In the genomic region with DNA sequence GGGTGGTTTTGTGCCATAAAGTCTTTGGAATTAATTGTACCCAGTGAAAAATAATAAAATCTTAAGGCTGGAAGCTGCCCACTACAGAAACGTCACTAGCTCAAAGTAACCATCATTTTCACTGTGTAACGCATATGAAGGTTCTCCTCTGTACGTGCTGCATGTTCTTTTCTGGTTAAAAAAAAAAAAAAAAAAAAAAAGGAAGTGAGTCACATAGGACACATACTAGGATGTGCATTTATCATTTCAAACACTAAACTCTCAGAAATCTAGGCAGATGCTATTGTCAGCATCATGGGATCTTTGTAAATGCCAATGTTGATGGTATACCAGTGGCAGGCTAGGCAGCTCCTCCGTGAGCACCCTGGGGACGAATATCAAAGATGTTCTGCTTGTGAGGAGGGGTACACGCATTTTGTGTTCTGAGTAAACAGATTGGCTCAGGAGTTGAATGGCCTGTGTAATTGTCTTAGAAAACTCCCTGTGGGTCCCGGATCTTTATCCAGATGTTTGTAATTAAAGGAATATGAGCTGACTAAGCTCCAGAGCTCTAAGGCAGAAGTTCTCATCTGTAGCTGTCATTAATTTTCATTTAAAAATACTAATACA, we compare ENCODE assay signal across 23 mouse cellular contexts. TPM values are rescaled to one million over a fixed set of nuclear protein-coding genes. Genes with fewer than 3 reads are reported as not detected.
A peak's percentile ranks its signal among the peaks of the same experiment; 100 is the strongest.
DNase-seq lines count a peak whose midpoint lies in the region; ATAC-seq and TF ChIP-seq lines count a peak whose summit lies in the region.
"Had no signal": no experiment of that assay in that cellular context is flagged by ENCODE, and none has a peak within 500 bp of the region (broad histone marks: within the 10 kb centered on the region; RNA-seq: fewer than 3 reads in every experiment).

No protein-coding gene starts in this region.

- no peak overlapping the region for H3K27ac ChIP-seq in MEL (ENCODE audit: control insufficient read depth, low read depth, low read length)
- no peak overlapping the region for H3K27ac ChIP-seq in hindbrain, embryonic 16.5 days (ENCODE audit: low read depth, low read length)
- no peak overlapping the region for H3K27ac ChIP-seq in midbrain, postnatal 0 days (ENCODE audit: low read depth, low read length)
- no peak overlapping the region for H3K27ac ChIP-seq in heart, embryonic 11.5 days (ENCODE audit: low read depth, low read length)
- H3K27ac ChIP-seq: heart, embryonic 15.5 days; liver, embryonic 12.5 days had no signal

- H3K9me3 ChIP-seq in MEL (replicated peaks; ENCODE audit: insufficient read depth, low read length): no peaks in the 10 kb centered on the region
- no peaks in the 10 kb centered on the region for H3K9me3 ChIP-seq in hindbrain, embryonic 16.5 days (ENCODE audit: control insufficient read depth, low read length)
- H3K9me3 ChIP-seq in midbrain, postnatal 0 days (ENCODE audit: low read length): no peaks in the 10 kb centered on the region
- H3K9me3 ChIP-seq in heart, embryonic 11.5 days (replicated peaks; ENCODE audit: control insufficient read depth, low read length): no peaks in the 10 kb centered on the region
- H3K9me3 ChIP-seq: heart, embryonic 15.5 days; liver, embryonic 12.5 days had no signal

- peak; percentile 85 for ATAC-seq in hindbrain, embryonic 16.5 days
- ATAC-seq in midbrain, postnatal 0 days (ENCODE audit: low FRiP score): no peak
- ATAC-seq in heart, embryonic 11.5 days (replicated peaks; ENCODE audit: insufficient number of reproducible peaks, low FRiP score, low TSS enrichment): no peak
- ATAC-seq: liver, embryonic 12.5 days had no signal

- H3K36me3 ChIP-seq in MEL (ENCODE audit: control insufficient read depth in 1 of 2, insufficient read depth in 2 of 2, low read length in 2 of 2): peaks cover 0 to 23% of the 10 kb centered on the region in 2 experiments; a peak in 2 of 4 replicates
- H3K36me3 ChIP-seq in hindbrain, embryonic 16.5 days (ENCODE audit: control insufficient read depth, insufficient read depth, low read length): no peaks in the 10 kb centered on the region
- no peaks in the 10 kb centered on the region for H3K36me3 ChIP-seq in midbrain, postnatal 0 days (ENCODE audit: insufficient read depth, low read length)
- H3K36me3 ChIP-seq in heart, embryonic 11.5 days (ENCODE audit: control insufficient read depth, insufficient read depth, low read length): no peaks in the 10 kb centered on the region
- H3K36me3 ChIP-seq: heart, embryonic 15.5 days; liver, embryonic 12.5 days had no signal

- H3K9ac ChIP-seq in MEL (ENCODE audit: control insufficient read depth, low read depth, low read length, poor library complexity, severe bottlenecking): no peak overlapping the region
- H3K9ac ChIP-seq in hindbrain, embryonic 16.5 days (ENCODE audit: low read depth, low read length): no peak overlapping the region
- no peak overlapping the region for H3K9ac ChIP-seq in midbrain, postnatal 0 days (replicated peaks; ENCODE audit: low read length, poor library complexity, severe bottlenecking)
- no peak overlapping the region for H3K9ac ChIP-seq in heart, embryonic 11.5 days (ENCODE audit: low read depth, low read length)
- H3K9ac ChIP-seq: heart, embryonic 15.5 days; liver, embryonic 12.5 days had no signal

- H3K27me3 ChIP-seq in MEL (ENCODE audit: control insufficient read depth in 1 of 2, insufficient read depth in 2 of 2, low read length in 2 of 2): no peaks in the 10 kb centered on the region
- H3K27me3 ChIP-seq in hindbrain, embryonic 16.5 days (replicated peaks; ENCODE audit: control insufficient read depth, insufficient read depth, low read length): no peaks in the 10 kb centered on the region
- no peaks in the 10 kb centered on the region for H3K27me3 ChIP-seq in midbrain, postnatal 0 days (ENCODE audit: insufficient read depth, low read length)
- H3K27me3 ChIP-seq in heart, embryonic 11.5 days (ENCODE audit: control insufficient read depth, insufficient read depth, low read length): no peaks in the 10 kb centered on the region
- H3K27me3 ChIP-seq: heart, embryonic 15.5 days; liver, embryonic 12.5 days had no signal

- no peak for TF ChIP-seq RAD21 in MEL (IDR thresholded peaks at IDR 0.05; ENCODE audit: low read depth, low read length)

- DNase-seq in embryo, embryonic 10.5 days (ENCODE audit: low spot score): peak; percentile 27
- DNase-seq in embryo, embryonic 9.5 days (ENCODE audit: extremely low spot score): no peak
- peak; percentile 50 for DNase-seq in MEL (ENCODE audit: low read depth, low spot score)
- DNase-seq in midbrain, postnatal 0 days (ENCODE audit: low spot score): peak; percentile 31
- no peak for DNase-seq in frontal cortex, postnatal 10 days (ENCODE audit: low spot score in 2 of 2)
- DNase-seq in lung, adult 2 months: no peak
- DNase-seq: adrenal gland, postnatal 14 days; cerebellum, postnatal 14 days; kidney, postnatal 10 days; lung, postnatal 14 days; right cerebral cortex, postnatal 4 days had no signal

- no peak overlapping the region for H3K4me3 ChIP-seq in MEL (ENCODE audit: control insufficient read depth in 1 of 2, insufficient read depth in 1 of 2, low read depth in 2 of 2, low read length in 2 of 2)
- H3K4me3 ChIP-seq in hindbrain, embryonic 16.5 days (ENCODE audit: low read length): no peak overlapping the region
- no peak overlapping the region for H3K4me3 ChIP-seq in midbrain, postnatal 0 days (ENCODE audit: low read depth, low read length)
- H3K4me3 ChIP-seq in lung, adult 2 months (replicated peaks; ENCODE audit: extremely low read depth, low read depth, low read length): no peak overlapping the region
- H3K4me3 ChIP-seq in heart, embryonic 11.5 days (ENCODE audit: low read depth, low read length): no peak overlapping the region
- H3K4me3 ChIP-seq: erythroblast, embryonic 14.5 days; heart, embryonic 15.5 days; liver, embryonic 12.5 days had no signal

- no peak for TF ChIP-seq POLR2A in MEL (IDR thresholded peaks at IDR 0.05; ENCODE audit: control insufficient read depth in 1 of 2, insufficient read depth in 1 of 2, low read depth in 1 of 2, low read length in 2 of 2, poor library complexity in 1 of 2)
- no peak for TF ChIP-seq POLR2A in lung, adult 2 months (IDR thresholded peaks at IDR 0.05; ENCODE audit: borderline replicate concordance, extremely low read depth, low read depth, low read length)

- H3K4me2 ChIP-seq in hindbrain, embryonic 16.5 days (ENCODE audit: low read length): peak overlapping the region; percentile 14; the same call in 1 of the 2 replicates
- no peak overlapping the region for H3K4me2 ChIP-seq in midbrain, postnatal 0 days (ENCODE audit: low read depth, low read length, poor library complexity, severe bottlenecking)
- H3K4me2 ChIP-seq in heart, embryonic 11.5 days: no peak overlapping the region
- H3K4me2 ChIP-seq: heart, embryonic 15.5 days; liver, embryonic 12.5 days had no signal

- WGBS in hindbrain, embryonic 16.5 days: 27% methylated on average over 7 of the region's 7 CpGs
- 39% methylated on average over 7 of the region's 7 CpGs for WGBS in midbrain, postnatal 0 days
- 62% methylated on average over 7 of the region's 7 CpGs for WGBS in lung, adult 2 months
- 50% methylated on average over 7 of the region's 7 CpGs for WGBS in heart, embryonic 11.5 days (ENCODE audit: insufficient replicate concordance)

- H3K79me2 ChIP-seq in MEL (ENCODE audit: control insufficient read depth, insufficient read depth, low read length, poor library complexity): no peaks in the 10 kb centered on the region

- peaks cover 4 to 6% of the 10 kb centered on the region in 2 experiments for H3K4me1 ChIP-seq in MEL (ENCODE audit: control insufficient read depth in 1 of 2, insufficient read depth in 2 of 2, low read length in 2 of 2)
- H3K4me1 ChIP-seq in hindbrain, embryonic 16.5 days (ENCODE audit: control insufficient read depth, insufficient read depth, low read depth, low read length): no peaks in the 10 kb centered on the region
- H3K4me1 ChIP-seq in midbrain, postnatal 0 days (ENCODE audit: insufficient read depth, low read length): no peaks in the 10 kb centered on the region
- no peaks in the 10 kb centered on the region; the same call in 1 of the 2 replicates for H3K4me1 ChIP-seq in lung, adult 2 months (ENCODE audit: control insufficient read depth, insufficient read depth, low read length)
- H3K4me1 ChIP-seq in heart, embryonic 11.5 days (ENCODE audit: control insufficient read depth, insufficient read depth, low read length): no peaks in the 10 kb centered on the region
- H3K4me1 ChIP-seq: heart, embryonic 15.5 days; liver, embryonic 12.5 days had no signal

- no peak for TF ChIP-seq CTCF in MEL (IDR thresholded peaks at IDR 0.05 in 2 of 3, conservative IDR thresholded peaks at IDR 0.05 in 1 of 3; ENCODE audit: control insufficient read depth in 1 of 3, insufficient read depth in 1 of 3, low read depth in 2 of 3, low read length in 3 of 3, poor library complexity in 1 of 3, severe bottlenecking in 1 of 3)
- TF ChIP-seq CTCF in midbrain, postnatal 0 days (IDR thresholded peaks at IDR 0.05): no peak
- TF ChIP-seq CTCF in lung, adult 2 months (IDR thresholded peaks at IDR 0.05; ENCODE audit: insufficient read depth, low read length): no peak

- TF ChIP-seq EP300 in MEL (IDR thresholded peaks at IDR 0.05; ENCODE audit: low read depth in 1 of 2, low read length in 2 of 2): peak in 1 of 2 experiments; percentile 61; a peak in 2 of 4 replicates

RNA-seq across cellular contexts. Expression of gene Plscr2, which starts 7.3 kb away (rescaled TPM):
- total RNA-seq in MEL (2012; rRNA removed): 0.16 and 0.19 TPM in 2 replicates
- polyA plus RNA-seq in MEL (2012; ENCODE audit: insufficient read depth in 1 of 2, insufficient read length in 2 of 2, low read depth in 1 of 2, low replicate concordance in 2 of 2, missing spikeins in 1 of 2): under 1 TPM in 1 of 2 experiments, not detected in 1; 0.11 TPM
- 0.78 and 0.86 TPM in 2 replicates for polyA plus RNA-seq in hindbrain, embryonic 16.5 days (2015; fragmentation: Nextera tagmentation; extraction: Ambion mirVana)
- total RNA-seq in midbrain, postnatal 0 days (2014; rRNA removed): 1.9 TPM in 2 replicates
- polyA plus RNA-seq in midbrain, postnatal 0 days (2015; fragmentation: Nextera tagmentation; extraction: Ambion mirVana): 1.5 and 1.8 TPM in 2 replicates
- polyA plus RNA-seq in lung, adult 2 months (2012; rRNA removed): 13.0 and 22.7 TPM in 2 replicates
- 3.4 and 5.1 TPM in 2 replicates for polyA plus RNA-seq in heart, embryonic 11.5 days (2014; fragmentation: Nextera tagmentation; extraction: Ambion mirVana)
- total RNA-seq: monocyte, adult 5-6 weeks had no signal
- polyA plus RNA-seq: erythroblast, embryonic 14.5 days had no signal

RNA-seq across cellular contexts. Expression of gene 1700057G04Rik, which starts 26.5 kb away (rescaled TPM):
- not detected in 2 replicates for total RNA-seq in MEL (2012; rRNA removed)
- under 1 TPM in 1 of 2 experiments, not detected in 1; 0.19 TPM for polyA plus RNA-seq in MEL (2012; ENCODE audit: insufficient read depth in 1 of 2, insufficient read length in 2 of 2, low read depth in 1 of 2, low replicate concordance in 2 of 2, missing spikeins in 1 of 2)
- not detected in 2 replicates for polyA plus RNA-seq in hindbrain, embryonic 16.5 days (2015; fragmentation: Nextera tagmentation; extraction: Ambion mirVana)
- not detected in 2 replicates for total RNA-seq in midbrain, postnatal 0 days (2014; rRNA removed)
- not detected in 2 replicates for polyA plus RNA-seq in midbrain, postnatal 0 days (2015; fragmentation: Nextera tagmentation; extraction: Ambion mirVana)
- polyA plus RNA-seq in lung, adult 2 months (2012; rRNA removed): not detected in 2 replicates
- polyA plus RNA-seq in heart, embryonic 11.5 days (2014; fragmentation: Nextera tagmentation; extraction: Ambion mirVana): not detected in 2 replicates
- total RNA-seq: adrenal gland, postnatal 14 days; gastrocnemius, postnatal 4 days; left cerebral cortex, postnatal 10 days had no signal
- polyA plus RNA-seq: erythroblast, embryonic 14.5 days; frontal cortex, adult 2 months; heart, embryonic 15.5 days; intestine, embryonic 14.5 days; liver, embryonic 12.5 days; stomach, embryonic 14.5 days; thymus, postnatal 0 days had no signal

RNA-seq across cellular contexts. Expression of gene Plscr1, which starts 33.1 kb away (rescaled TPM):
- 5.5 and 7.3 TPM in 2 replicates for total RNA-seq in MEL (2012; rRNA removed)
- 1 to 10 TPM in 1 of 2 experiments, not detected in 1; 9.5 TPM for polyA plus RNA-seq in MEL (2012; ENCODE audit: insufficient read depth in 1 of 2, insufficient read length in 2 of 2, low read depth in 1 of 2, low replicate concordance in 2 of 2, missing spikeins in 1 of 2)
- polyA plus RNA-seq in hindbrain, embryonic 16.5 days (2015; fragmentation: Nextera tagmentation; extraction: Ambion mirVana): 9.3 and 10.4 TPM in 2 replicates
- 6.3 and 6.6 TPM in 2 replicates for total RNA-seq in midbrain, postnatal 0 days (2014; rRNA removed)
- 6.7 and 8.5 TPM in 2 replicates for polyA plus RNA-seq in midbrain, postnatal 0 days (2015; fragmentation: Nextera tagmentation; extraction: Ambion mirVana)
- polyA plus RNA-seq in lung, adult 2 months (2012; rRNA removed): 30.0 and 34.1 TPM in 2 replicates
- 40.1 and 41.2 TPM in 2 replicates for polyA plus RNA-seq in heart, embryonic 11.5 days (2014; fragmentation: Nextera tagmentation; extraction: Ambion mirVana)

Comparison
In these comparisons a context has a peak if more than half of its experiments do, and no peak if none do; other contexts are left out.
1. DNase-seq: peak in embryo, embryonic 10.5 days (single experiment), MEL (single experiment) and midbrain, postnatal 0 days (single experiment); none in embryo, embryonic 9.5 days (single experiment), frontal cortex, postnatal 10 days (0 of 2) and lung, adult 2 months (single experiment).